Mouse (Mus musculus) E14TG2a.4 (cell line): ENCODE measurements around the gene Rnd2.

ENCODE experiments used
- CTCF ChIP-seq: conservative IDR thresholded peaks from 2 replicates; pipeline ENCODE4 v1.5.1; 2014; ENCODE audit warnings: low read length
- NANOG ChIP-seq: IDR thresholded peaks from 2 replicates; pipeline ENCODE4 v1.6.1; 2014; ENCODE audit warnings: borderline replicate concordance, low read length, mixed read lengths
- POU5F1 ChIP-seq: IDR thresholded peaks from 2 replicates; pipeline ENCODE4 v1.6.1; 2014; ENCODE audit warnings: low read length, borderline replicate concordance

- TF ChIP-seq CTCF (no peak), POU5F1 (no peak), NANOG (no peak)
These were observed 19.0 kb downstream of the Rnd2 start for GRCm38 (mm10) chr11:101483804-101484203.
